Mouse (Mus musculus) bone marrow, adult 2 months (tissue): ENCODE measurements around the gene Sfn.
A peak's percentile ranks its signal among the peaks of the same experiment; 100 is the strongest.

Source experiments
- CTCF ChIP-seq: fragments of 200-500 bp; IDR thresholded peaks from 2 replicates; pipeline ENCODE4 v1.5.1; 2011; ENCODE audit warnings: low read length, control low read depth; ENCODE audit not compliant: control insufficient read depth, insufficient read depth
- POLR2A ChIP-seq: fragments of 200-500 bp; IDR thresholded peaks from 2 replicates; pipeline ENCODE4 v1.6.1; 2011; ENCODE audit warnings: low read depth, mild to moderate bottlenecking, control low read depth, low read length, borderline replicate concordance; ENCODE audit not compliant: control insufficient read depth

DNA sequence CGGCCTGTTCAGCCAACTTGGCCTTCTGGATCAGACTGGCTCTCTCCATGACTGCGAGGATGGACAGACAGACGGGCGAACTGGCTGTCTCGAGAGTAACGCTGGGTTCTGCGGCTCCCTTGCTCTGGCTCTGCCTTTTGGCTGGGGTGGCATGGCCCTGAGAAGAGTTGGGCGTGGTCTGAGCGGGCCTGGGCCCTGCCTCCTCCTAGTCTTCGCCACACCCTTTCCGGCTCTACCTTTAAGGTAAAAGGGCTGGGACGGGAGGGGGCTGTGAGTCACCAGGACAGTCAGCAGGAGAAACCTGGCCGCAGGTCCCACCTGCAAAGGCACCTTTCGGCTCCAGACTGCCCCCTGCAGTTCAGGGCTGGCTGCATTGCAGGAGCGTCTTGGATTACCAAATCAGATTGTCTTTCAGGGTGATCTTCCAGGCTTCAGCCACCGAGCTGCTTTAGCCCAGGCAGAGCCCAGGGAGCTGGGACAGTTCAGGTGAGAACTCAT, at the start of gene Sfn:
- peak; percentile 61 for TF ChIP-seq CTCF
- TF ChIP-seq POLR2A, result no peak
